Mouse (Mus musculus) limb, embryonic 10.5 days (tissue): ENCODE data around the gene Fstl4. TPM values are rescaled to one million over a fixed set of nuclear protein-coding genes. Genes with fewer than 3 reads are reported as not detected.

Source experiments
- DNase-seq: peaks from one replicate; pipeline ENCODE4 v3.0.0-alpha.2; 2017; ENCODE audit warnings: low spot score
- H3K27ac ChIP-seq: fragments of 300-500 bp; sonication (generic); 2 replicates; pipeline ENCODE4 v1.5.1; 2016; ENCODE audit warnings: mild to moderate bottlenecking
- H3K27me3 ChIP-seq: fragments of 300-500 bp; sonication (generic); 2 replicates; pipeline ENCODE4 v1.6.1; 2016; ENCODE audit warnings: low read depth, mild to moderate bottlenecking; ENCODE audit not compliant: poor library complexity, severe bottlenecking
- H3K36me3 ChIP-seq: fragments of 300-500 bp; sonication (generic); 2 replicates; pipeline ENCODE4 v1.6.1; 2016; ENCODE audit warnings: mild to moderate bottlenecking, moderate library complexity
- H3K4me1 ChIP-seq: fragments of 300-500 bp; sonication (generic); 2 replicates; pipeline ENCODE4 v1.6.1; 2016
- H3K4me3 ChIP-seq: fragments of 300-500 bp; sonication (generic); 2 replicates; pipeline ENCODE4 v1.5.1; 2016; ENCODE audit warnings: mild to moderate bottlenecking, moderate library complexity
- H3K9me3 ChIP-seq: fragments of 300-500 bp; sonication (generic); replicated peaks from 2 replicates; pipeline ENCODE4 v1.6.1; 2016; ENCODE audit warnings: mild to moderate bottlenecking
- WGBS: fragments of 180-500 bp; shearing (Covaris S2); methylation state at CpG from one replicate; pipeline ENCODE4 v1.1.7; 2016; 5-methylcytosine and 5-hydroxymethylcytosine counted together
- polyA plus RNA-seq: library from polyadenylated mRNA; unstranded; fragments of >200 nt; fragmentation: Nextera tagmentation; extraction: Ambion mirVana; gene quantifications from 2 replicates; pipeline ENCODE4 v1.2.1, GENCODE M21; 2016

Fstl4 gene
- polyA plus RNA-seq, 1 experiment from 2014 or later = 0.13 TPM

DNA sequence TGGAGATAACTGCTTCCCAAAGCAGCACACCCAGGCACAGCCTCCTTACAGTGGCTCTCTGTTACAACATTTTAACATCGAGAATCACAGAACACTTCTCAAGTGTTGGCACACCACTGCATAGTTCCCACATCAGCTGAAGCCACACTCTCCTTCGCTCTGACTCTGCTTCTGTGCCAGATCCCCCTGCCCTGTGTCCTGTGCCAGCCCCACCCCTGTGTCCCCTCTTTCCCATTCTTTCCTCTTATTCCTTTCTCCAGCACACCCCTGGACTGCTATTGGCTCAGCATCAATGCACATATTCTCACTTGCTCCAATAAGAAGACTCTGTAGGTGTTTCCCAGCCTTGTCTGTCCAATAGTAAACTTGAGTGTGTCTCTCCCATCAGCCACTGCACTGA lies 45.1 kb downstream of the Fstl4 start:
- Histone ChIP-seq H3K9me3 (no peaks in the 10 kb centered on the region), H3K36me3 (no peaks in the 10 kb centered on the region), H3K4me1 (no peaks in the 10 kb centered on the region), H3K27me3 (no peaks in the 10 kb centered on the region), H3K4me3 (no peak overlapping the region), H3K27ac (no peak overlapping the region)
- WGBS = 85% methylated on average over 2 of the region's 2 CpGs
- DNase-seq = no peak

DNA sequence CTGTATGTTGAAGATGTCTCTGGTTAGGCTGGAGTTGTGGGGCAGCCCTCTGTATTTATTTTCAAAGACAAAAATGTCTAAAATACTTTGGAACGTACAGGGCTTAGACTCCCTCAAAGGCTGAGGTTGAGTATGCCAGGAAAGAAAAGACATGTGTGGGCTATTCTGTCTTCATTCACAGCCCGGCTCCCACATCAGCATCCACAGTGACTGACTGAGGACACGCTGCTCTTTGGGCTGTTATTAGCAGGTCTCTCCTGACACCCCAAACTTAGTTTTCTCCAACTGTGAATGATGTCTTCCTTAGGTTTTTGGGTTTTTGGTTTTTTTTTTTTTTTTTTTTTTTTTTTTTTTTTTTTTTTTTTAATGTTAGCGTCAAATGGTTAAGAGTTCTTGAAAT lies 51.6 kb downstream of the Fstl4 start:
- no peaks in the 10 kb centered on the region for H3K27me3 ChIP-seq
- H3K4me1 ChIP-seq = peaks cover 4% of the 10 kb centered on the region; the same call in 1 of the 2 replicates
- H3K36me3 ChIP-seq = no peaks in the 10 kb centered on the region
- WGBS = 88% methylated on average over 4 of the region's 4 CpGs
- no peak overlapping the region for H3K27ac ChIP-seq
- no peak overlapping the region for H3K4me3 ChIP-seq
- H3K9me3 ChIP-seq = no peaks in the 10 kb centered on the region
- DNase-seq = no peak

DNA sequence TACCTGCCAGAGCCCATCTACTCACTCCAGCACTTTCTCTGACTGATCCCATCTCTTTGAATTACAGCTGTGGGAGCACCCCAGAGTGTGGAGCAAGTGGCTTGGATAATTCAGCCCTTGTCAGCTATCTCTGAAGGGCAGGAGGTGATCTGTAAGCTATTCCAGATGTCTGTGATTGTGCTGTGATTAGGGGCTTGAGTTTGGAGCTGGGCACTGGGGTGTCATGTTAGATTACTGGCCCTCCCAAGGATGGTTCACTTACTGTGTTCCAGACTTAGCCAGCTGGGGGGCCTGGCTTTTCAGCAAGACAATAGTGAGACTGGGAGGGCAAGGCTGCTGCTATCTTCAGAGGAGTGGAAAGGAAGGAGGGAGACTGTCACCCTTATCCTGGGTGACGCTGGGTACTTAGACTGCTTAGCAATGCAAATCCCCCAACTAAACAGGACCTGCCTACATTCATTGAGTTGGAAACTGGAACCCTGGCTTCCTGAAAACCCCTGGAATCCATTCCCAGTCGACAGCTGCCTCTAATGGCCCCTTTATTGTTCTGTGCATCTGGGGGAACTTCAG lies 56.0 kb downstream of the Fstl4 start:
- WGBS = 22% methylated on average over 2 of the region's 2 CpGs

DNA sequence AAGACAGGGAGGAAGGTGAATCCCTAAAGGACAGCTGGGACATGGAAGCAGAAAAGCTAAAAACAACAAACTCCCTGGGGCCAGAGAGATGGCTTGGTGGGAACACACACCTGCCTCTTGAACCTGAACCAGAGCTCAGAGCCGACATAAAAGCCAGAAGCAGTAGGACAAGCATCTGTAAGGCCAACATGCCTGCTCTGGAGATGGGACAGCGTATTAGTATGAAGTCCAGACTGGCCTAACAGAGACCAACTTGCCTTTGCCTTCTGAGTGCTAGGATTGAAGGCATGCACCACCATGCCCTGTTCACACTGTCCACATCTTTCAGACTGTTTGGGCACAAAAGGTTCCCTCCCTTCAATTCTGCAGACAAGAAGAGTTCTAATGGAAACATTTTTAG lies 62.2 kb downstream of the Fstl4 start:
- DNase-seq = no peak
- H3K27ac ChIP-seq = no peak overlapping the region
- 86% methylated on average over 2 of the region's 2 CpGs for WGBS
- H3K4me3 ChIP-seq = no peak overlapping the region
- no peaks in the 10 kb centered on the region for H3K36me3 ChIP-seq
- no peaks in the 10 kb centered on the region for H3K4me1 ChIP-seq
- H3K27me3 ChIP-seq = no peaks in the 10 kb centered on the region
- H3K9me3 ChIP-seq = no peaks in the 10 kb centered on the region

More for the DNA sequence above, 56.0 kb downstream of the Fstl4 start:
- Histone ChIP-seq H3K4me3 (no peak overlapping the region), H3K4me1 (peaks cover 4% of the 10 kb centered on the region; the same call in 1 of the 2 replicates), H3K36me3 (no peaks in the 10 kb centered on the region), H3K27me3 (no peaks in the 10 kb centered on the region), H3K27ac (no peak overlapping the region), H3K9me3 (no peaks in the 10 kb centered on the region)
- no peak for DNase-seq

- no peaks in the 10 kb centered on the region for H3K9me3 ChIP-seq
- no peak overlapping the region for H3K4me3 ChIP-seq
- no peak for DNase-seq
- 73% methylated on average over 12 of the region's 12 CpGs for WGBS
- no peaks in the 10 kb centered on the region for H3K27me3 ChIP-seq
- H3K36me3 ChIP-seq = no peaks in the 10 kb centered on the region
- H3K27ac ChIP-seq = no peak overlapping the region
- peaks cover 6% of the 10 kb centered on the region for H3K4me1 ChIP-seq
These were observed 67.3 kb downstream of the Fstl4 start for GRCm38 (mm10) chr11:52831631-52832310.

GRCm38 (mm10) chr11:52832311-52832675 lies 67.9 kb downstream of the Fstl4 start:
- DNase-seq = no peak

DNA sequence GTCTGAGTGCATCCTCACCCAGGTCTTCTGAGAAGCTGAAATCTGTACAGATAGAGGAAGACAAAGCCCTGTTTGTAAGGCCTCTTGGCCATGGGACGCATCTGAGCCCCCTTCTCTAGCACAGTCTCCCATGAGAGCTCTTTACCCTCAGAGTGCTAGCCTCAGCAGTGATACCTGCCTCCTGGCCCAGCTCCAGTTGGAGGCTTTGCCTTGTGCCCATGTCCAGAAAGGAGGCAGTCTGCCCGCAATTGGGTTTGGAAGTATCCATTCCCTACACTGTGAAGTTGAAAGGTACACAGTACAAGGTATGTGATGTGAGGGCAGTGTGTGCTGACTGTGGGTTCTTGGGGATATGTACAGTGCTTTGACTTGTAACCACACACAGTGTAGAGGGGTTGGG lies 84.3 kb downstream of the Fstl4 start:
- no peak overlapping the region for H3K4me3 ChIP-seq
- H3K9me3 ChIP-seq = no peaks in the 10 kb centered on the region
- H3K4me1 ChIP-seq = 0 out of 2 replicates have a peak, but pooled peaks cover 8% of the 10 kb centered on the region
- WGBS = 86% methylated on average over 2 of the region's 2 CpGs
- DNase-seq = no peak
- H3K27me3 ChIP-seq = no peaks in the 10 kb centered on the region
- peak overlapping the region; percentile 53; the same call in 1 of the 2 replicates for H3K27ac ChIP-seq
- no peaks in the 10 kb centered on the region for H3K36me3 ChIP-seq

More at GRCm38 (mm10) chr11:52832311-52832675, 67.9 kb downstream of the Fstl4 start:
- H3K9me3 ChIP-seq = no peaks in the 10 kb centered on the region
- no peaks in the 10 kb centered on the region for H3K27me3 ChIP-seq
- 94% methylated on average over 1 of the region's 1 CpGs for WGBS
- no peak overlapping the region for H3K27ac ChIP-seq
- no peak overlapping the region for H3K4me3 ChIP-seq
- H3K4me1 ChIP-seq = peaks cover 6% of the 10 kb centered on the region
- no peaks in the 10 kb centered on the region for H3K36me3 ChIP-seq

DNA sequence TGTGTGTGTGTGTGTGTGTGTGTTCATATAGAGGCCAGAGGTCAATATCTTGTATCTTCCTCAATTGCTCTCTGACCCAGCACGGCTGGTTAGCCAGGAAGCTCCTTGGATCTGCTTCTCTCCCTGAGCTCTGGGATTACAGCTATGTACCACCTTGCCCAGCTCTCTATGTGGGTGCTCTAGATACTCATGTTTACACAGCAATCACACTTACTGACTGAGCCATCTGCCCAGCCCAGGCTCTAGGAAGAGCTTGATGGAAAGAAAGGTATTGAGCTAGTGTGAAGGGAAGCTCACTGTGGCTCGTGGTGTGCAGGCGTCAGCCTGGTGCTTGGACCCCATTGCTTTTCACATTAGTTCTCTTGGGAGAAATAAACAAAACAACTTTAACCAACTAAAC lies 85.6 kb downstream of the Fstl4 start:
- no peak overlapping the region for H3K27ac ChIP-seq
- H3K27me3 ChIP-seq = no peaks in the 10 kb centered on the region
- 0 out of 2 replicates have a peak, but pooled peaks cover 8% of the 10 kb centered on the region for H3K4me1 ChIP-seq
- no peaks in the 10 kb centered on the region for H3K36me3 ChIP-seq
- H3K9me3 ChIP-seq = no peaks in the 10 kb centered on the region
- WGBS = 74% methylated on average over 3 of the region's 3 CpGs
- DNase-seq = no peak
- H3K4me3 ChIP-seq = no peak overlapping the region

GRCm38 (mm10) chr11:52872846-52873512 lies 108.5 kb downstream of the Fstl4 start:
- H3K27ac ChIP-seq = no peak overlapping the region
- no peak overlapping the region for H3K4me3 ChIP-seq
- H3K36me3 ChIP-seq = no peaks in the 10 kb centered on the region
- WGBS = 96% methylated on average over 15 of the region's 15 CpGs
- DNase-seq = no peak
- no peaks in the 10 kb centered on the region for H3K27me3 ChIP-seq
- no peaks in the 10 kb centered on the region for H3K9me3 ChIP-seq
- peaks cover 3% of the 10 kb centered on the region for H3K4me1 ChIP-seq

- no peaks in the 10 kb centered on the region for H3K9me3 ChIP-seq
- H3K4me3 ChIP-seq = no peak overlapping the region
- WGBS = 89% methylated on average over 19 of the region's 19 CpGs
- no peaks in the 10 kb centered on the region for H3K27me3 ChIP-seq
- no peak overlapping the region for H3K27ac ChIP-seq
- H3K36me3 ChIP-seq = no peaks in the 10 kb centered on the region
- no peak for DNase-seq
- peaks cover 5% of the 10 kb centered on the region for H3K4me1 ChIP-seq
These were observed 111.7 kb downstream of the Fstl4 start for GRCm38 (mm10) chr11:52875916-52876765.

GRCm38 (mm10) chr11:52877662-52878061 lies 113.2 kb downstream of the Fstl4 start:
- no peaks in the 10 kb centered on the region for H3K36me3 ChIP-seq
- peaks cover 5% of the 10 kb centered on the region for H3K4me1 ChIP-seq
- H3K4me3 ChIP-seq = no peak overlapping the region
- WGBS = 56% methylated on average over 2 of the region's 2 CpGs
- H3K27ac ChIP-seq = no peak overlapping the region
- no peak for DNase-seq
- no peaks in the 10 kb centered on the region for H3K9me3 ChIP-seq
- no peaks in the 10 kb centered on the region for H3K27me3 ChIP-seq

DNA sequence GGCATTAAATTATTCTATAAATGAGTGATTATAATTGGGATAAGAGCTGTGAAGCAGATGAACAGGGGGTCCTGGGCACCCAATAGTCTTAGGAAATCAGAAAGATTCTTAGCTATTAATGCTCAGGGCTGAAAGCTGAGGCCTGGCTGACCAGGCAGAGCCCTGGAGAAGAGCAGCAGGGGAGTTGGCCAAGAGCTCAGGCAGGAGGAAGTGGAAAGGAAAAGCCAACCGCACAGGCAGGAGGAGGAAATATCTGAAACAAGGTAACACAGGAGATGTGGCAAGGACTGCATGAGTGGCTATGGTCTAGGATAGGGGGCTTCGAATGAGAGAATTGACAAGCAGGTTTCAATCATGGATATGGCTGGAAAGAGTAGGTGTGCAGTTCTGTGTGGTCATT lies 115.5 kb downstream of the Fstl4 start:
- no peaks in the 10 kb centered on the region for H3K36me3 ChIP-seq
- H3K4me1 ChIP-seq = peaks cover 5% of the 10 kb centered on the region
- no peaks in the 10 kb centered on the region for H3K9me3 ChIP-seq
- no peak overlapping the region for H3K4me3 ChIP-seq
- no peak for DNase-seq
- no peaks in the 10 kb centered on the region for H3K27me3 ChIP-seq
- 93% methylated on average over 2 of the region's 2 CpGs for WGBS
- H3K27ac ChIP-seq = no peak overlapping the region
